Mouse (Mus musculus): Measurements from ENCODE around the gene Wdr24. TPM values are rescaled to one million over a fixed set of nuclear protein-coding genes. Genes with fewer than 3 reads are reported as not detected.

The Wdr24 gene
- not detected in 2 replicates for polyA plus RNA-seq (2012; ENCODE audit: insufficient read depth, insufficient read length, low replicate concordance, missing spikeins)

- Histone ChIP-seq H3K4me1 (ENCODE audit: control insufficient read depth, insufficient read depth, low read length) (peaks cover 45% of the 10 kb centered on the region), H3K4me3 (ENCODE audit: insufficient read depth, low read depth, low read length) (peak within 1 kb of the TSS; percentile 71), H3K27ac (ENCODE audit: insufficient read depth, low read depth, low read length) (peak within 1 kb of the TSS; percentile 81)
- under 1% methylated on average over 18 of the region's 18 CpGs for WGBS
- TF ChIP-seq POLR2A (IDR thresholded peaks at IDR 0.05; ENCODE audit: insufficient read depth, low read depth, low read length) (no peak), CTCF (IDR thresholded peaks at IDR 0.05; ENCODE audit: insufficient read depth, low read depth, low read length) (no peak)
These were observed at the start of gene Wdr24 for GRCm38 (mm10) chr17:25823452-25823851. Gene Wdr24, plus strand, starts transcription at chr17:25823627.

- Histone ChIP-seq H3K4me3 (ENCODE audit: insufficient read depth, low read depth, low read length) (no peak overlapping the region), H3K4me1 (ENCODE audit: control insufficient read depth, insufficient read depth, low read length) (peaks cover 10% of the 10 kb centered on the region), H3K27ac (ENCODE audit: insufficient read depth, low read depth, low read length) (no peak overlapping the region)
- 79% methylated on average over 10 of the region's 10 CpGs for WGBS
- no peak for TF ChIP-seq CTCF (IDR thresholded peaks at IDR 0.05; ENCODE audit: insufficient read depth, low read depth, low read length)
- no peak for TF ChIP-seq POLR2A (IDR thresholded peaks at IDR 0.05; ENCODE audit: insufficient read depth, low read depth, low read length)
These were observed 47.9 kb upstream of the Wdr24 start for GRCm38 (mm10) chr17:25775318-25776062.

GRCm38 (mm10) chr17:25777948-25778347, 45.5 kb upstream of the Wdr24 start:
- TF ChIP-seq POLR2A (IDR thresholded peaks at IDR 0.05; ENCODE audit: insufficient read depth, low read depth, low read length): no peak
- no peak for TF ChIP-seq CTCF (IDR thresholded peaks at IDR 0.05; ENCODE audit: insufficient read depth, low read depth, low read length)
- peaks cover 10% of the 10 kb centered on the region for H3K4me1 ChIP-seq (ENCODE audit: control insufficient read depth, insufficient read depth, low read length)
- no peak overlapping the region for H3K4me3 ChIP-seq (ENCODE audit: insufficient read depth, low read depth, low read length)
- no peak overlapping the region for H3K27ac ChIP-seq (ENCODE audit: insufficient read depth, low read depth, low read length)
- 93% methylated on average over 5 of the region's 5 CpGs for WGBS

GRCm38 (mm10) chr17:25781339-25781738, 42.1 kb upstream of the Wdr24 start:
- 78% methylated on average over 6 of the region's 6 CpGs for WGBS
- no peak for TF ChIP-seq POLR2A (IDR thresholded peaks at IDR 0.05; ENCODE audit: insufficient read depth, low read depth, low read length)
- no peak for TF ChIP-seq CTCF (IDR thresholded peaks at IDR 0.05; ENCODE audit: insufficient read depth, low read depth, low read length)
- Histone ChIP-seq H3K27ac (ENCODE audit: insufficient read depth, low read depth, low read length) (no peak overlapping the region), H3K4me3 (ENCODE audit: insufficient read depth, low read depth, low read length) (no peak overlapping the region), H3K4me1 (ENCODE audit: control insufficient read depth, insufficient read depth, low read length) (peaks cover 18% of the 10 kb centered on the region)

GRCm38 (mm10) chr17:25783086-25783485, 40.3 kb upstream of the Wdr24 start:
- Histone ChIP-seq H3K4me1 (ENCODE audit: control insufficient read depth, insufficient read depth, low read length) (peaks cover 18% of the 10 kb centered on the region), H3K4me3 (ENCODE audit: insufficient read depth, low read depth, low read length) (no peak overlapping the region), H3K27ac (ENCODE audit: insufficient read depth, low read depth, low read length) (no peak overlapping the region)
- TF ChIP-seq POLR2A (IDR thresholded peaks at IDR 0.05; ENCODE audit: insufficient read depth, low read depth, low read length): no peak
- TF ChIP-seq CTCF (IDR thresholded peaks at IDR 0.05; ENCODE audit: insufficient read depth, low read depth, low read length): no peak
- WGBS: 46% methylated on average over 7 of the region's 7 CpGs

GRCm38 (mm10) chr17:25783861-25784574, 39.4 kb upstream of the Wdr24 start:
- no peak for TF ChIP-seq CTCF (IDR thresholded peaks at IDR 0.05; ENCODE audit: insufficient read depth, low read depth, low read length)
- no peak for TF ChIP-seq POLR2A (IDR thresholded peaks at IDR 0.05; ENCODE audit: insufficient read depth, low read depth, low read length)
- WGBS: 65% methylated on average over 15 of the region's 15 CpGs
- Histone ChIP-seq H3K4me3 (ENCODE audit: insufficient read depth, low read depth, low read length) (peak overlapping the region; percentile 64), H3K27ac (ENCODE audit: insufficient read depth, low read depth, low read length) (no peak overlapping the region), H3K4me1 (ENCODE audit: control insufficient read depth, insufficient read depth, low read length) (peaks cover 15% of the 10 kb centered on the region)

GRCm38 (mm10) chr17:25785281-25785745, 38.1 kb upstream of the Wdr24 start, which contains the start of gene Haghl:
Gene Haghl, minus strand, starts transcription at chr17:25785673.
- Histone ChIP-seq H3K4me1 (ENCODE audit: control insufficient read depth, insufficient read depth, low read length) (peaks cover 15% of the 10 kb centered on the region), H3K27ac (ENCODE audit: insufficient read depth, low read depth, low read length) (peak within 1 kb of the TSS; percentile 38), H3K4me3 (ENCODE audit: insufficient read depth, low read depth, low read length) (peak within 1 kb of the TSS; percentile 64)
- TF ChIP-seq CTCF (IDR thresholded peaks at IDR 0.05; ENCODE audit: insufficient read depth, low read depth, low read length): no peak
- peak; percentile 72 for TF ChIP-seq POLR2A (IDR thresholded peaks at IDR 0.05; ENCODE audit: insufficient read depth, low read depth, low read length)
- 0% methylated on average over 23 of the region's 23 CpGs for WGBS

GRCm38 (mm10) chr17:25786280-25786679, 37.1 kb upstream of the Wdr24 start, which contains the start of gene Ccdc78:
Gene Ccdc78, plus strand, starts transcription at chr17:25786580.
- Histone ChIP-seq H3K27ac (ENCODE audit: insufficient read depth, low read depth, low read length) (peak within 1 kb of the TSS; percentile 38), H3K4me3 (ENCODE audit: insufficient read depth, low read depth, low read length) (peak within 1 kb of the TSS; percentile 64), H3K4me1 (ENCODE audit: control insufficient read depth, insufficient read depth, low read length) (peaks cover 21% of the 10 kb centered on the region)
- TF ChIP-seq POLR2A (IDR thresholded peaks at IDR 0.05; ENCODE audit: insufficient read depth, low read depth, low read length) (no peak), CTCF (IDR thresholded peaks at IDR 0.05; ENCODE audit: insufficient read depth, low read depth, low read length) (no peak)
- 73% methylated on average over 3 of the region's 3 CpGs for WGBS
